Mouse (Mus musculus) lung, postnatal 0 days (tissue): ENCODE measurements around the gene Shpk.

Experiments used
- CTCF ChIP-seq: IDR thresholded peaks from 2 replicates; pipeline ENCODE4 v1.5.1; 2016; ENCODE audit warnings: antibody characterized with exemption, mild to moderate bottlenecking
- EP300 ChIP-seq: IDR thresholded peaks from 2 replicates; pipeline ENCODE4 v1.6.1; 2016; ENCODE audit warnings: antibody characterized with exemption, mild to moderate bottlenecking, control low read depth

- no peak for TF ChIP-seq CTCF
- no peak for TF ChIP-seq EP300
Observed at GRCm38 (mm10) chr11:73225856-73226255, 26.6 kb downstream of the Shpk start.
